17 mouse cellular contexts compared by ENCODE assay signal in genomic region chr5:151109822-151110221, GRCm38 (mm10).
DNase-seq lines count a peak whose midpoint lies in the region; ATAC-seq and TF ChIP-seq lines count a peak whose summit lies in the region.
"Had no signal": no experiment of that assay in that cellular context is flagged by ENCODE, and none has a peak within 500 bp of the region (broad histone marks: within the 10 kb centered on the region; RNA-seq: fewer than 3 reads in every experiment).

No protein-coding gene starts in this region.

- H3K9ac ChIP-seq in limb, embryonic 12.5 days (replicated peaks) = no peak overlapping the region
- H3K9ac ChIP-seq: forebrain, postnatal 0 days; neural tube, embryonic 13.5 days had no signal

- H3K36me3 ChIP-seq in limb, embryonic 12.5 days = no peaks in the 10 kb centered on the region
- no peaks in the 10 kb centered on the region for H3K36me3 ChIP-seq in limb, embryonic 10.5 days
- H3K36me3 ChIP-seq in small intestine, adult 2 months (ENCODE audit: control insufficient read depth, insufficient read depth, low read length) = no peaks in the 10 kb centered on the region
- H3K36me3 ChIP-seq: heart, embryonic 10.5 days; neural tube, embryonic 13.5 days had no signal

- H3K4me2 ChIP-seq in limb, embryonic 12.5 days = no peak overlapping the region
- H3K4me2 ChIP-seq: midbrain, embryonic 11.5 days; neural tube, embryonic 13.5 days had no signal

- H3K4me3 ChIP-seq in gastrocnemius, adult 2 months = no peak overlapping the region
- no peak overlapping the region for H3K4me3 ChIP-seq in limb, embryonic 12.5 days (replicated peaks)
- H3K4me3 ChIP-seq in limb, embryonic 10.5 days = no peak overlapping the region
- no peak overlapping the region for H3K4me3 ChIP-seq in cortical plate, adult 2 months (ENCODE audit: insufficient read depth, low read length)
- H3K4me3 ChIP-seq in small intestine, adult 2 months (ENCODE audit: low read depth, low read length) = no peak overlapping the region
- H3K4me3 ChIP-seq: heart, embryonic 10.5 days; neural tube, embryonic 13.5 days had no signal

- H3K27ac ChIP-seq in gastrocnemius, adult 2 months = peak overlapping the region; percentile 76
- H3K27ac ChIP-seq in limb, embryonic 12.5 days = peak overlapping the region; percentile 54; the same call in 1 of the 2 replicates
- no peak overlapping the region for H3K27ac ChIP-seq in limb, embryonic 10.5 days
- H3K27ac ChIP-seq in cortical plate, adult 2 months (ENCODE audit: insufficient read depth, low read length) = 0 out of 2 replicates have a peak overlapping the region, but pooled peaks have one; percentile 27
- 0 out of 2 replicates have a peak overlapping the region, but pooled peaks have one; percentile 33 for H3K27ac ChIP-seq in small intestine, adult 2 months (ENCODE audit: insufficient read depth, low read depth, low read length)
- H3K27ac ChIP-seq: heart, embryonic 10.5 days; macrophage; neural tube, embryonic 13.5 days had no signal

- peaks cover 43% of the 10 kb centered on the region for H3K4me1 ChIP-seq in limb, embryonic 12.5 days (replicated peaks)
- H3K4me1 ChIP-seq in limb, embryonic 10.5 days = peaks cover 13% of the 10 kb centered on the region
- peaks cover 5% of the 10 kb centered on the region; the same call in 1 of the 2 replicates for H3K4me1 ChIP-seq in cortical plate, adult 2 months (ENCODE audit: control insufficient read depth, insufficient read depth, low read length)
- peaks cover 3% of the 10 kb centered on the region for H3K4me1 ChIP-seq in small intestine, adult 2 months (ENCODE audit: control insufficient read depth, insufficient read depth, insufficient read length, low read length)

- no peak for DNase-seq in gastrocnemius, adult 2 months
- DNase-seq in gastrocnemius, postnatal 36 days = no peak
- no peak for DNase-seq in limb, embryonic 10.5 days (ENCODE audit: low spot score)
- DNase-seq in adrenal gland, postnatal 4 days (ENCODE audit: low spot score in 2 of 2) = no peak
- DNase-seq in ovary, adult 18-20 months (ENCODE audit: low spot score) = no peak
- DNase-seq: B cell, adult 2 months; kidney, adult 8-10 months; kidney, postnatal 4 days; right cerebral cortex, postnatal 4 days had no signal

- TF ChIP-seq POLR2A in cortical plate, adult 2 months (IDR thresholded peaks at IDR 0.05; ENCODE audit: extremely low read depth, insufficient read depth, low read length) = no peak
- TF ChIP-seq POLR2A in small intestine, adult 2 months (IDR thresholded peaks at IDR 0.05; ENCODE audit: low read depth, low read length) = no peak

- no peak for ATAC-seq in limb, embryonic 12.5 days (ENCODE audit: insufficient number of reproducible peaks, insufficient read depth, low FRiP score, low TSS enrichment, low read depth)
- ATAC-seq: forebrain, postnatal 0 days had no signal

- H3K27me3 ChIP-seq in limb, embryonic 12.5 days = 0 out of 2 replicates have a peak, but pooled peaks cover 6% of the 10 kb centered on the region
- H3K27me3 ChIP-seq in limb, embryonic 10.5 days (ENCODE audit: low read depth, poor library complexity, severe bottlenecking) = no peaks in the 10 kb centered on the region
- H3K27me3 ChIP-seq in small intestine, adult 2 months (ENCODE audit: control insufficient read depth, insufficient read depth, low read length) = no peaks in the 10 kb centered on the region
- H3K27me3 ChIP-seq: neural tube, embryonic 13.5 days had no signal

- H3K9me3 ChIP-seq in limb, embryonic 12.5 days = no peaks in the 10 kb centered on the region
- no peaks in the 10 kb centered on the region for H3K9me3 ChIP-seq in limb, embryonic 10.5 days (replicated peaks)
- H3K9me3 ChIP-seq: heart, embryonic 10.5 days; neural tube, embryonic 13.5 days had no signal

- intact Hi-C loops in gastrocnemius, adult 2 months (cut with DNase I) = no loop called here
- intact Hi-C loops in gastrocnemius, postnatal 36 days (cut with DNase I) = no loop called here

- 54% methylated on average over 2 of the region's 2 CpGs for WGBS in limb, embryonic 12.5 days
- 62% methylated on average over 2 of the region's 2 CpGs for WGBS in limb, embryonic 10.5 days
- WGBS in small intestine, adult 2 months = 60% methylated on average over 2 of the region's 2 CpGs

- no peak for TF ChIP-seq CTCF in gastrocnemius, adult 2 months (IDR thresholded peaks at IDR 0.05)
- TF ChIP-seq CTCF in cortical plate, adult 2 months (IDR thresholded peaks at IDR 0.05; ENCODE audit: extremely low read depth, insufficient read depth, low read length) = no peak
- TF ChIP-seq CTCF in small intestine, adult 2 months (IDR thresholded peaks at IDR 0.05; ENCODE audit: extremely low read depth, insufficient read length, insufficient replicate concordance, low read depth, low read length) = no peak
